Mouse (Mus musculus) erythroblast, embryonic 14.5 days (primary cell): ENCODE data around the gene Sned1. TPM values are rescaled to one million over a fixed set of nuclear protein-coding genes. Genes with fewer than 3 reads are reported as not detected.

Experiments
- H3K27me3 ChIP-seq: 2 replicates; pipeline ENCODE4 v1.6.1; 2012; ENCODE audit warnings: inconsistent platforms; ENCODE audit not compliant: control insufficient read depth
- H3K36me3 ChIP-seq: 2 replicates; pipeline ENCODE4 v1.6.1; 2012; ENCODE audit warnings: mild to moderate bottlenecking, inconsistent platforms; ENCODE audit not compliant: control insufficient read depth
- H3K4me1 ChIP-seq: 2 replicates; pipeline ENCODE4 v1.6.1; 2012; ENCODE audit warnings: inconsistent platforms; ENCODE audit not compliant: control insufficient read depth
- H3K4me3 ChIP-seq: replicated peaks from 2 replicates; pipeline ENCODE3; 2012; ENCODE audit warnings: moderate library complexity, mild to moderate bottlenecking, inconsistent platforms
- H3K9me3 ChIP-seq: 2 replicates; pipeline ENCODE4 v1.6.1; 2012; ENCODE audit warnings: low read length, inconsistent platforms, mixed read lengths; ENCODE audit not compliant: control insufficient read depth
- GATA1 ChIP-seq: IDR thresholded peaks from 2 replicates; pipeline ENCODE4 v1.6.1; 2012; ENCODE audit warnings: low read length, inconsistent platforms, mixed read lengths
- TAL1 ChIP-seq: IDR thresholded peaks from 3 replicates; pipeline ENCODE4 v1.6.1; 2012; ENCODE audit warnings: low read length, inconsistent platforms, mixed read lengths
- polyA plus RNA-seq: library from polyadenylated mRNA; stranded (reverse); fragments of >175 nt; gene quantifications from 2 replicates; pipeline ENCODE4 v1.2.3, GENCODE M21; 2012

The Sned1 gene
- polyA plus RNA-seq, 1 experiment: not detected

DNA sequence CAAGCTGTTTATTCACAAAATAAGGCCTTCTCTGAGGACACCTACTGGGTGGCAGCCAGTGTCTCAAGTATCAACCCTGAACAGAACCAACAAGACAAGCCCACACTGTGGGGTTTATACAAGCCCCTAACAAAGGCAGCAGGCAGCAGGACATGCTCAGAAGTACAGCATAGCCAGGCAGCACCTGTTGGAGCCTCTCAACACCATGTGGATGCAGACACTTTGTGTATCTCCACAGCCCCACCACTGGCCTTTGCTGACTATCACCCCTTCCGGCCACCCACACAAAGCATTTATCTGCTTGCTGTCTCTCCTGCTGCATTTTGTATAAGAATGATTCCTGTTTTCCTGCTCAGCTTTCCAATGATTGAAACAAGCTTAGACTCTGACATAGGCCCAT is 21.9 kb downstream of the Sned1 start:
- no peaks in the 10 kb centered on the region for H3K36me3 ChIP-seq
- no peak for TF ChIP-seq GATA1
- no peak for TF ChIP-seq TAL1

DNA sequence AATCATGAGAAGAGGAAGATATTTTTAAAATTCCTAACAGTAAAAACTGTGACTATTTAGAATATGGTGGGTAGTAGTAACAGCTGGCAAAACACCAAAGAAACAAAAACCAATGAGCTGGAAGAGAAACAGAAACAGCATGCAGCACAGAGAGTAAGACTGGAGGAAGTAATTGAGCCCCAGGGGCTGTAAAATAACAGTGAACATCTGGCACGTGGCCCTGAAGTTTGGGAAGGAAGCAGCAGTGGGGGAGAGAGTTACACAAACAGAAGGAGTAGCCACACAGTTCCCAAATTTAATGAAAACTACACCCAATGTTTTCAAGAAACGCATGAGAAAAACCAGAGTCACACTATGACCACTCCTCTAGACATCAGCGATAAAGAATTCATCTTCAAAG is 31.6 kb downstream of the Sned1 start:
- H3K27me3 ChIP-seq: no peaks in the 10 kb centered on the region
- no peaks in the 10 kb centered on the region for H3K4me1 ChIP-seq
- no peak for TF ChIP-seq GATA1
- no peaks in the 10 kb centered on the region for H3K36me3 ChIP-seq
- no peaks in the 10 kb centered on the region for H3K9me3 ChIP-seq
- no peak overlapping the region for H3K4me3 ChIP-seq

More for the DNA sequence above, 21.9 kb downstream of the Sned1 start:
- H3K4me1 ChIP-seq: no peaks in the 10 kb centered on the region
- no peaks in the 10 kb centered on the region for H3K9me3 ChIP-seq
- no peaks in the 10 kb centered on the region for H3K27me3 ChIP-seq
- H3K4me3 ChIP-seq: no peak overlapping the region

DNA sequence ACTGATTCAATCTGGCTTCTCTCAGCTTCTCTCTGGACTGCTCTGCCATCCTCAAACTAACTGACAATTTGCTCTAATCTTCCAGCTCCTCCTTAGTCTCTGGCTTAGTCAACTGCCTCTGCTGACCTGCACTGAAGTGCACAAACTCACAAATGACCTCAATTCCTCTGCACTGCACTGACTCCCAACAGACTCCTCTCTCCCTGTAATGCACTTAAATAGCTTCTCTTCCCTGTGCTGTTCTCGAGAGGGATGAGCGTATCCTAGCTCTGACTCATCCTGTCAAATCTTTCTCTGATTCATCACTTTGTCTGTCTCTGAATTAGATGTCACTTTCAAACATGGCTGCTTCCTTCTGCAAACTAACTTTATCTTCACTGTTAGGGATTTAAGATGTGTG is 32.6 kb downstream of the Sned1 start:
- no peak for TF ChIP-seq TAL1
- no peak for TF ChIP-seq GATA1
- no peaks in the 10 kb centered on the region for H3K9me3 ChIP-seq
- no peaks in the 10 kb centered on the region for H3K4me1 ChIP-seq
- H3K36me3 ChIP-seq: no peaks in the 10 kb centered on the region
- H3K27me3 ChIP-seq: no peaks in the 10 kb centered on the region
- no peak overlapping the region for H3K4me3 ChIP-seq

DNA sequence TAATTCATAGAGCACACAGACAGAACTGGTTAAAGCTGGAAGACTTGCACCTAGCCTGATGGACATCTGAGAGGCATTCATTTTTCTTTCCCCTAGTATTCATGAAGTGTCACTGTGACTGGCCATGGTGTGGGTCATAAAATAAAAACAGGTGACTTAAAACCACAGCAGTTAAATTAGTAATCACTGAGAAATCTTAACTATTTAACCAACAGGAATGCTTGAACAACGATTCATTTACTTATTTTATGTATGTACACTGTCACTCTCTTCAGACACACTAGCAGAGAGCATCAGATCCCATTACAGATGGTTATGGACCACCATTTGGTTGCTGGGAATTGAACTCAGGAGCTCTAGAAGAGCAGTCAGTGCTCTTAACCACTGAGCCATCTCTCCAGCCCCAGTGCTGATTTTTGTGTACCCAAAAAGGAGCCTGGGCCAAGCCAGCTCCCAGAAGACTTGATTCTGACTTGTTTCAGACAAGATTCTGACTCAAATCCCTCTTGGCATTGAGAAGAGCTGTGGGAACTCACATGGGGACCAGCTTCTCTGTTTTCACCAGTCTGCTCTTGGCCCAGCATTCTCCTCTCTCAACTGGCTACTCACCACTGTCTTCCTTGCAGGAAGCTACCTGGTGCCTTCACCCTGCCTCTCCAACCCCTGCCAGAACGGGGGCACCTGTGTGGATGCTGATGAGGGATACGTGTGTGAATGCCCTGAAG is 35.0 kb downstream of the Sned1 start:
- 0 out of 2 replicates have a peak, but pooled peaks cover 2% of the 10 kb centered on the region for H3K9me3 ChIP-seq
- no peak overlapping the region for H3K4me3 ChIP-seq
- no peaks in the 10 kb centered on the region for H3K27me3 ChIP-seq
- H3K4me1 ChIP-seq: no peaks in the 10 kb centered on the region
- no peaks in the 10 kb centered on the region for H3K36me3 ChIP-seq
- TF ChIP-seq GATA1 (no peak), TAL1 (no peak)

DNA sequence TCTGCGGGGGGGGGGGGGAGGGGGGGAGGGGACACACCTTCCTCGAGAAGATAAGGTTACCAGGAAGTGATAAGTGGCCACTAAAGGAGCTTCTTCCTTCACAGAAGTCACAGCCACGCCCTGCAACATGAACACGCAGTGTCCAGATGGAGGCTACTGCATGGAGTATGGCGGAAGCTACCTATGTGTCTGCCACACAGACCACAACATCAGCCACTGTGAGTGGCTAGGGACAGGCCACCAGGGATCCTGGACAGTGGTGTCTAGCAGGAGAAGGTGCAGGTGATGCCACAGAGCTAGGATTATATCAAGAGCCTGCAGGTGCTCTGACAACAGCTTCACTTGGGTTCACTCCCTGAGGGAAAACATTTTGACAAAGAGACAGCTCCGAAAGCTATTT is 36.1 kb downstream of the Sned1 start:
- no peaks in the 10 kb centered on the region for H3K27me3 ChIP-seq
- H3K4me3 ChIP-seq: no peak overlapping the region
- no peaks in the 10 kb centered on the region for H3K4me1 ChIP-seq
- no peak for TF ChIP-seq GATA1
- TF ChIP-seq TAL1: no peak
- H3K9me3 ChIP-seq: 0 out of 2 replicates have a peak, but pooled peaks cover 2% of the 10 kb centered on the region
- no peaks in the 10 kb centered on the region for H3K36me3 ChIP-seq

DNA sequence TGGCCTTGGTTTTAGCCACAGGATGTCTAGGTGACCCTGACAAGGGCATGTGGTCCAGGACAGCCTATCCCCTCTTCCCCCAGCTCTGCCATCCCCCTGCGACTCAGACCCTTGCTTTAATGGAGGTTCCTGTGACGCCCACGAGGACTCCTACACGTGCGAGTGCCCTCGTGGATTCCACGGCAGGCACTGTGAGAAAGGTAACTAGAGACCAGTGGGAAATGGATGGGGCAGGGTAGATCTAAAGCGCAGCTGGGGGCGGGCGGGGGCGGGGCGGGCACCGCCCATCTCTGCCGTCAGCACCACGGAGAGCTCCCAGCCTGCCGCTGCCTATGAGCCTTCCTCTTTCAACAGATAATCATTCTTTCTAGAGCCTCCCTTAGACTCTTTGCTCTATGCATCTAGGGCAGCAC is 36.8 kb downstream of the Sned1 start:
- Histone ChIP-seq H3K4me1 (no peaks in the 10 kb centered on the region), H3K4me3 (no peak overlapping the region), H3K27me3 (no peaks in the 10 kb centered on the region), H3K36me3 (no peaks in the 10 kb centered on the region), H3K9me3 (0 out of 2 replicates have a peak, but pooled peaks cover 2% of the 10 kb centered on the region)
- no peak for TF ChIP-seq GATA1
- no peak for TF ChIP-seq TAL1

DNA sequence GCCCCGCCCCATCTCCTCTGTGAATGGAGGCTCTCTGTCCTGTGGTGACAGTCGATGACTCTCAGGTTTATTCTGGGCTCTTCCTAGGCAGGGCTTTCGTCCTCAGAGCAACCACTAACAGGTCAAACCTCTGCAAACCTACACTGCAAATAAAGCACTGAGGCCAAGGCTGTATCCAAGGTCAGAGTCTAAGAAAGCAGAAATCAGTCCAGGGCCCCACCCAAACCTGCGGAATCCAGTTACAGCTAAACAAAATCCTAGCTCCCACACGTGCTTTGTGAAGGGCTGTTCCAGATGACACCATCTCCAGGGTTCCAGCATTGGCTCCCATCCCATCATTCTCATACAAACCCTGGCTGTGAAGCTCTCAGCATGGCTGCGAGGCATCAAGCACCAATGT is 39.9 kb downstream of the Sned1 start:
- TF ChIP-seq TAL1: no peak
- no peak for TF ChIP-seq GATA1
- no peaks in the 10 kb centered on the region for H3K4me1 ChIP-seq
- H3K9me3 ChIP-seq: 0 out of 2 replicates have a peak, but pooled peaks cover 2% of the 10 kb centered on the region
- no peaks in the 10 kb centered on the region for H3K36me3 ChIP-seq
- no peak overlapping the region for H3K4me3 ChIP-seq
- no peaks in the 10 kb centered on the region for H3K27me3 ChIP-seq

DNA sequence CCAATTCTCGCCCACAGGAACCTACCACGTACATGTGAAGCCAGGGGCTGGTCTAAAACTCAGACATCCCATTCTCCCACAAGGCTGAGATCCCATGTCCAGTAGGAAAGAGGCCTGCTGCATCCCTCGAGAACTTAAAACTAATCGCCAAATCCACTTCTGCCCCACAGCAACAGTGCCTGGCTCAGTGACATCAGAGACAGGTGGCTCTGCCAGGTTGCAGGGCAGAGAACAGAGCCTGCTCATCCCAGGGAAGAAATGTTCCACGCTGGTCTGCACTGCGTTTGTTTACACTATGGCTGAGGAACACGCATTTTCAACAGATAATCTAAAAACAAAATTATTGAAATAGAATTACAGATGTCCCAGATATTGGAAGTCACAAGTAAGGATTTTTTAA is 41.4 kb downstream of the Sned1 start:
- Histone ChIP-seq H3K27me3 (no peaks in the 10 kb centered on the region), H3K9me3 (0 out of 2 replicates have a peak, but pooled peaks cover 2% of the 10 kb centered on the region), H3K4me3 (no peak overlapping the region), H3K36me3 (no peaks in the 10 kb centered on the region), H3K4me1 (no peaks in the 10 kb centered on the region)
- no peak for TF ChIP-seq GATA1
- TF ChIP-seq TAL1: no peak

DNA sequence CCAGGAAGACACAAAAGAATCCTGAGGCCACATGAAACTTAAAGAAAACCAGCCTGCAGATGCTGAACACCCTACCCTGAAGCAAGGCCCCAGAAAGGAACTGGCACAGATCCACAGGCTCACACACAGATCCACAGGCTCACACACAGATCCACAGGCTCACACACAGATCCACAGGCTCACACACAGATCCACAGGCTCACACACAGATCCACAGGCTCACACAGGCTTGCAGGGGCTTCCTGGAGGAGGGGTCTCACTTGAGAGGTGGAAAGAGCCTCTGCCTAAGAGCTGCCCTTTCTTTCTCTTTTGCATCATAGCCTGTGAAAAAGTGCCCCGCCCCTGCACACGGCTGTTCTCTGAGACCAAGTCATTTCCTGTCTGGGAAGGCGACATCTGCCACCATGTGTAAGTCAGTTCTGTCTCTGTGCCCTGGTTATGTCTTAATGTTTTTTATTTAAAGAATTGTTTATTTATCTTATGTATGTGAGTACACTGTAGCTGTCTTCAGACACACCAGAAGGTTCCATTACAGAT is 54.1 kb downstream of the Sned1 start:
- Histone ChIP-seq H3K27me3 (no peaks in the 10 kb centered on the region), H3K4me1 (no peaks in the 10 kb centered on the region), H3K4me3 (no peak overlapping the region), H3K36me3 (no peaks in the 10 kb centered on the region), H3K9me3 (no peaks in the 10 kb centered on the region)
- TF ChIP-seq GATA1: no peak
- no peak for TF ChIP-seq TAL1
